Mouse (Mus musculus): ENCODE results near the gene Nol9.

GRCm38 (mm10) chr4:152078105-152078530, 39.0 kb downstream of the Nol9 start:
- no peak for TF ChIP-seq CTCF (IDR thresholded peaks at IDR 0.05; ENCODE audit: low read depth)
- no peak for TF ChIP-seq EP300 (IDR thresholded peaks at IDR 0.05; ENCODE audit: low read depth)
